Mouse (Mus musculus): ENCODE data around the gene Olfr1087.
"Not testable (repeated sequence)": the region's sequence is repeated elsewhere in the genome, so short reads cannot be mapped to it uniquely, and the experiment has no call there.

The Olfr1087 gene

DNA sequence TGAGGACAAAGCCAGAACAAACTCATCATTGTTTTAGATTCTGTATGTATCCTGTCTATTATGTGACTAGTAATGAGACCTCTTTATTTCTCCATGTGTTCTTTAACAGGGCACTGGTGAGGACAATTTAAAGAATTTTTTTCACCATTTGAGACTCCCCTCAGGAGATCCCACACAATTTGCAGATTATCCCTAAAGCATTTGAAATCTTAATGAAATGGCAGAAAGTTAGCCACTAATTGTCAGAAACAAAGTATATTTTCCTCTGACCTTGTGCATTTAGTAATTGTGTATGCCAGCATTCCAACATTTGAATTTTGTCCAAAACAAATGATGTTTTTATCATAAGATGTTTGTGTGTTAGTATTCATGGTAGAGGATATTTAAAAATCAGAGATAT lies at the start of gene Olfr1087:
Gene Olfr1087, minus strand, starts transcription at position 101 of the 400 bp plus-strand sequence.
- DNase-seq, result no peak

DNA sequence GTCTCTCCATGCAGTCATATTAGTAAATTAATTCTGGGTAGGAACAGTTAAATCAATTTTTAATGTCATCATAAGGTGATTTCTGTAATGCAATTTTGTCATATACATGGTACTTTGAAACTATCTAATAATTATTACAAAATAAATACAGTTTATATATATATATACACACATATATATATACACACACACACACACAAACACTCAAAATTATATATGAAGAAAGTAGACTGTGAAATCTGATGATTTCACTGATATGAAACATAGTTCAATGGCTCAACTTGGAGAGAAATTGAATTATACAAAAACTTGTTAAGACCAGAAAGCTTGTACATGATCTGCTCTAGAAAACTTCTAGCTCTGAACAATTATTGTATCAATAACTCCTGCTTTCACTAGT lies 35.4 kb upstream of the Olfr1087 start, which contains the start of gene Olfr1089:
Gene Olfr1089, minus strand, starts transcription at position 101 of the 400 bp plus-strand sequence.
- DNase-seq, result no peak

DNA sequence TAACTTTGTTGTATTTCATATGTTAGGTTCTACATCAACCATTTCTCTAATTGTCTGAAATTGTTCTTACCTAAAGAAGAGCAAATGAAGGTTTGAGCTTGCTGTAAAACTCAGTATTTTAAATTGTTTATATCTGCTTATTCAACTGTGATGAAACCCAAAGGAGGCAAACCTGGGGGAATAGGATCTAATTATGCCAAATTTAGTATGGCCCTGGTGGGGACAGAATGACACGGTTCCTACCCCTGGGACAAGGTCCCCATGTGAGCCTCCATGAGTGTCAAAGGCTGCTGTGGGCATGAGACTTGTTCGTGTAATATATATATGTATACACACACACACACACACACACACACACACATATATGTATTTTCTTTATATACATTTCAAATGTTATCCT lies 18.2 kb downstream of the Olfr1087 start, which contains the start of gene Olfr1086:
Gene Olfr1086, minus strand, starts transcription at position 101 of the 400 bp plus-strand sequence.
- DNase-seq, result no peak

DNA sequence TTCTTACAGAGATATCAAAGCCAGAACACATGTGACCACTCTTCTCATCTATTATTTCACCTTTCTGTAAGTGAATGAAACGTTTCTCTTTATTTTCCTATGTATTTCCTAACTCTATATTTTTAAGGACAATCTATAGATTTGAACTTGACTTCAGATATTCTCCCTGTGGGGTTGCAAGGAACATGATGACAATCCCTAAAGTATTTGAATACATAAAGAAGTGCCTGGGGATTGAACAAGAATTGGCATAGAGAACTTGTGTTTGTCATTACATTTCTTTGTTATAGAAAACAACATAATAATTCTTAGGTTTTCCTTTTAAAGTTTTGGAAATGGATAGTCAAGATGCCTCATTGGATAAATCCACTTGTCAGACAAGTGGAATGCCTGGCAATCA lies 36.3 kb downstream of the Olfr1087 start, which contains the start of gene Olfr1085:
Gene Olfr1085, minus strand, starts transcription at position 101 of the 400 bp plus-strand sequence.
- DNase-seq, result no peak

GRCm38 (mm10) chr2:86639625-86640024 lies 58.6 kb downstream of the Olfr1087 start, which contains the start of gene Olfr1084:
Gene Olfr1084 (minus strand): TSS chr2:86639725.
- DNase-seq, result not testable (repeated sequence)
